Mouse (Mus musculus) CH12.LX (cell line): Measurements from ENCODE around the gene Grin2a.

Experiments
- CTCF ChIP-seq, 2 experiments: IDR thresholded peaks in 1 of 2; conservative IDR thresholded peaks in 1 of 2; 2 replicates each; pipeline ENCODE4 v1.5.1; 2011 to 2012; ENCODE audit warnings: low read depth in 2 of 2, low read length in 2 of 2, improper control_type of control experiment in 1 of 2, inconsistent platforms in 1 of 2, mild to moderate bottlenecking in 1 of 2, moderate library complexity in 1 of 2
- IRF4 ChIP-seq: IDR thresholded peaks from 2 replicates; pipeline ENCODE4 v1.6.1; 2014; ENCODE audit warnings: low read depth, mild to moderate bottlenecking, inconsistent platforms, low read length, improper control_type of control experiment
- MAX ChIP-seq: IDR thresholded peaks from 2 replicates; pipeline ENCODE4 v1.6.1; 2011; ENCODE audit warnings: low read length, improper control_type of control experiment
- NRF1 ChIP-seq: IDR thresholded peaks from 2 replicates; pipeline ENCODE4 v1.6.1; 2014; ENCODE audit warnings: low read depth, mild to moderate bottlenecking, inconsistent platforms, low read length, improper control_type of control experiment, moderate library complexity
- POLR2A ChIP-seq: IDR thresholded peaks from 2 replicates; pipeline ENCODE4 v1.6.1; 2011; ENCODE audit warnings: low read depth, mild to moderate bottlenecking, improper control_type of control experiment, low read length
- POLR2AphosphoS2 ChIP-seq: IDR thresholded peaks from 2 replicates; pipeline ENCODE4 v1.6.1; 2011; ENCODE audit warnings: low read depth, low read length, improper control_type of control experiment
- RCOR1 ChIP-seq: conservative IDR thresholded peaks from 2 replicates; pipeline ENCODE4 v1.6.1; 2012; ENCODE audit warnings: low read depth, mild to moderate bottlenecking, inconsistent platforms, low read length, improper control_type of control experiment
- UBTF ChIP-seq: IDR thresholded peaks from 2 replicates; pipeline ENCODE4 v1.6.1; 2012; ENCODE audit warnings: low read depth, mild to moderate bottlenecking, inconsistent platforms, low read length, improper control_type of control experiment, moderate library complexity
- USF1 ChIP-seq: IDR thresholded peaks from 2 replicates; pipeline ENCODE4 v1.6.1; 2014; ENCODE audit warnings: low read depth, mild to moderate bottlenecking, inconsistent platforms, low read length, improper control_type of control experiment
- ZC3H11A ChIP-seq: IDR thresholded peaks from 2 replicates; pipeline ENCODE4 v1.6.1; 2012; ENCODE audit warnings: low read depth, mild to moderate bottlenecking, inconsistent platforms, low read length, improper control_type of control experiment
- ZKSCAN1 ChIP-seq: IDR thresholded peaks from 2 replicates; pipeline ENCODE4 v1.6.1; 2012; ENCODE audit warnings: low read depth, inconsistent platforms, low read length, improper control_type of control experiment, borderline replicate concordance
- ZNF384 ChIP-seq: IDR thresholded peaks from 2 replicates; pipeline ENCODE4 v1.6.1; 2012; ENCODE audit warnings: low read depth, low read length, improper control_type of control experiment, inconsistent platforms

DNA sequence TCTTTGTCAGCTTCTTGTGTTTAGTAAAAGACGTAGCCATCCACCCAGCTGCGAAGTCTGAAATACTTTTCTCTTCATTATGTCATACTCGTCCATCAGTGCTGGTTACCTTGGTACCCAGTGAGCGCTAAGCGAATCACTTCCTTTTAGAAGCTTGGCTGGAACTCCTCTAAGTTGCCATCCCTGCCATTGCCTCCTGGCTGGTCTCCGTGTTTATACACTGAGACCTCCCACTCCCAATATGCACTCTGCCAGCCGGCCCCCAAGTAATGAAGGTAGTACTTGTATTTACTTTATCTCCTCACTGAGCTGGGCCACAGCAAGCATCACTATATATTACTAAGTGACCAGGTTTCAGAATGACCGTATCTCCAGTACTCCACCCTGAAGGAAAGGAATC is 242.8 kb downstream of the Grin2a start:
- TF ChIP-seq ZC3H11A (no peak), IRF4 (no peak), POLR2AphosphoS2 (no peak), NRF1 (no peak), ZNF384 (no peak), CTCF (conservative IDR thresholded peaks at IDR 0.05 in 1 of 2, IDR thresholded peaks at IDR 0.05 in 1 of 2; ENCODE audit: low read depth in 2 of 2, low read length in 2 of 2) (no peak), USF1 (no peak), MAX (no peak), POLR2A (no peak), RCOR1 (no peak), UBTF (no peak), ZKSCAN1 (no peak)
